Mouse (Mus musculus): ENCODE data around the gene Slc27a3. TPM values are rescaled to one million over a fixed set of nuclear protein-coding genes. Genes with fewer than 3 reads are reported as not detected.

Gene Slc27a3
- polyA plus RNA-seq, 1 experiment, result 0.52 TPM

DNA sequence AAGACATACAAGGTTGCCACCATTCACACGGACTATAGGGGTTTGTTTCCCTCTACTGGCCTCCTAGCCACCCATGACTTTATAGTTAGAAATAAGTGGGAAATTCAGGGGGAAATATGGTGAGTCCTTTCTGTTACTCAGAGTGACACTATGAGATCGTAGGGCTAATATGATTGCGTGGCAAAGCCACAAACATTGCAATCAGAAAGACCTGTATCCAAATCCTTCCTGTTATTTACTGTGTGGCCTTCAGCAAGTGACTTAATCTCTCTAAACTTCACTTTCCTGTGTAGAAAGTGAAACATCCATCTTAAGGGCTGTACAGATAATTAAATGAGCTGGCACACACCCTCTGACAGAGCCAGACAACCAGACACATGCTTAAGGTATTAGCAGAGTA, 19.0 kb upstream of the Slc27a3 start:
- 0 out of 2 replicates have a peak, but pooled peaks cover 3% of the 10 kb centered on the region for H3K4me1 ChIP-seq (ENCODE audit: control insufficient read depth, insufficient read depth, insufficient read length, low read length)
- no peak overlapping the region for H3K27ac ChIP-seq (replicated peaks; ENCODE audit: low read depth, low read length)
- H3K4me3 ChIP-seq (ENCODE audit: insufficient read depth, low read depth, low read length), result no peak overlapping the region

DNA sequence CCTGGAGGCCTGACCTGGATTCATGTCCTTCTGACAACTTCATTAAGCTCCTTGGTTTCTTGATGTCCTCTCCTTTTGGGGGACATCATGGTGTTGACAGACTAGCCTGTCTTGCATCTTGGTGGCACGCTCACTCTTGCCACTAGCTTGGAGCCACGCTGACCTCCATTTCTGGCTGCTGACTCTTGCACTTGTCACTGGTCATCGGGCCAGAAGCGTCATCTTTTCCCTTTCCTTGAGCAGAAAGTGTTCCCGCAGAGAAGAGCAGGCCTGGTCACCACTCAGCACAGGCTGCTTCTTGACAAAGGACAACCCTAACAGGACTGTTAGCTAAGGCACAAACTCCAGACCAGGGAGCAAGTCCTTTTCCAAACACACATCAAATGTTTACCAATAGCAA, 16.7 kb upstream of the Slc27a3 start:
- Histone ChIP-seq H3K4me1 (ENCODE audit: control insufficient read depth, insufficient read depth, insufficient read length, low read length) (0 out of 2 replicates have a peak, but pooled peaks cover 3% of the 10 kb centered on the region), H3K27ac (replicated peaks; ENCODE audit: low read depth, low read length) (no peak overlapping the region)

GRCm38 (mm10) chr3:90404609-90405008, 14.9 kb upstream of the Slc27a3 start:
- Histone ChIP-seq H3K4me3 (ENCODE audit: insufficient read depth, low read depth, low read length) (no peak overlapping the region), H3K27ac (replicated peaks; ENCODE audit: low read depth, low read length) (no peak overlapping the region), H3K4me1 (ENCODE audit: control insufficient read depth, insufficient read depth, insufficient read length, low read length) (no peaks in the 10 kb centered on the region)

More for the DNA sequence above, 16.7 kb upstream of the Slc27a3 start:
- no peak overlapping the region for H3K4me3 ChIP-seq (ENCODE audit: insufficient read depth, low read depth, low read length)

GRCm38 (mm10) chr3:90404121-90404520, 14.4 kb upstream of the Slc27a3 start:
- H3K4me1 ChIP-seq (ENCODE audit: control insufficient read depth, insufficient read depth, insufficient read length, low read length), result no peaks in the 10 kb centered on the region
- H3K4me3 ChIP-seq (ENCODE audit: insufficient read depth, low read depth, low read length), result no peak overlapping the region
- no peak overlapping the region for H3K27ac ChIP-seq (replicated peaks; ENCODE audit: low read depth, low read length)

- no peaks in the 10 kb centered on the region for H3K4me1 ChIP-seq (ENCODE audit: control insufficient read depth, insufficient read depth, insufficient read length, low read length)
- no peak overlapping the region for H3K27ac ChIP-seq (replicated peaks; ENCODE audit: low read depth, low read length)
- no peak overlapping the region for H3K4me3 ChIP-seq (ENCODE audit: insufficient read depth, low read depth, low read length)
These were observed 11.3 kb upstream of the Slc27a3 start for GRCm38 (mm10) chr3:90400993-90401392.

DNA sequence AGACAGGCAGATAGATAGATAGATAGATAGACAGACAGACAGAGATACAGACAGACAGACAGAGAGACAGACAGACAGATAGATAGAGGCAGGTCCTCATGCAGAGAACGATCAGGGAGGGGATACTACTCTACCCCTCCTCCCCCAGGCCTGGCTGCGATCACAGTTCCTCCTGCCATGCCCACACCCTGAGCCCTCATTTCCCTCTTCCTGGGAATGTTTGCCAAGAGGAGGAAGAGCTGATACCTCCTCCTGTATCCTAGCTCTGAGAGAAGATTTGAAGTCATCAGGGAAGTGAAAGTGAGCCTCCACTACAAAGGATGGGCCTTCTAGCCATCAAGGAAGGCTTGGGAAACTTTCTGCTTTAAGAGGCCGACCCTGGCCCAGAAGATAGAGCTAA, 5.9 kb upstream of the Slc27a3 start:
- H3K27ac ChIP-seq (replicated peaks; ENCODE audit: low read depth, low read length), result no peak overlapping the region

DNA sequence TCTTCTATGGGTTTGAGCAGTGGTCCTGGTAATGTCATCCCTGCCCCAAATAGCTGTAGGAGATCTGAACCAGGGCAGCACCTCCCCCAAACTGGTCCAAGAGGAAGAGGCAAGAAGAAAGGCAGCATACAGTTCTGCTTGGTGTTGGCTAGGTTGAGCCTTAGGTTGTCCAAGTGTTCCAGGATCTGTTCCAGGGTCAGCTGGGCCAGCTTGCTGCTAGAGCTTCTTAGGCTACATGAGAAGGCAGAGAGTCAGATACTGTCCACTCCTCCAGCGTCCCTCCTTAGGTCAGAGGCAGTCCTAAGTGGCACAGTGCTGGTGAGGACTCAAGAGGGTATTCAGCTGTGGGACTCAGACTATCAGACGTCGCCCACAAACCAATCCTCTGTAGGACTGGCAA, 2.9 kb upstream of the Slc27a3 start:
- H3K27ac ChIP-seq (replicated peaks; ENCODE audit: low read depth, low read length), result no peak overlapping the region
- H3K4me3 ChIP-seq (ENCODE audit: insufficient read depth, low read depth, low read length), result no peak overlapping the region
- H3K4me1 ChIP-seq (ENCODE audit: control insufficient read depth, insufficient read depth, insufficient read length, low read length), result peaks cover 2% of the 10 kb centered on the region

More for the DNA sequence above, 5.9 kb upstream of the Slc27a3 start:
- Histone ChIP-seq H3K4me1 (ENCODE audit: control insufficient read depth, insufficient read depth, insufficient read length, low read length) (no peaks in the 10 kb centered on the region), H3K4me3 (ENCODE audit: insufficient read depth, low read depth, low read length) (no peak overlapping the region)

DNA sequence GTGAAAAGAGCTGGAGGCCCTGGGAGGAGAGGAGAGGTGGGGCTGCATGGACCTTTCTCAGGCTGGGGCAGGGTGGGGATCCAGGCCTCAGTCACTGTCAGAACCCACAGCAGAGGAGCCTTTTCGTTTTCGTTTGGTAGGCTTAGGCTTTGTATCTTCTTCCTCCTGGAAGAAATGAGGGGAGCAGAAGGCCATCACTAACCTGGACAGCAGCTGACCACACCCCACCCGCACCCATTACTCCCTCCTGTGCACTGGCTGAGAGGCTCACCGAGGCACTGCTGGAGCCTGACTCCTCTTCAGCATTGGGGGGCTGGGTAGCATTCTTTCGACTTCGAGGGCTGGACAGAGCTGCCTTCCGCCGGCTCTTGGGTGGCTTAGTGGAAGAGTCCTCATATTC, 2.2 kb upstream of the Slc27a3 start:
- peaks cover 3% of the 10 kb centered on the region for H3K4me1 ChIP-seq (ENCODE audit: control insufficient read depth, insufficient read depth, insufficient read length, low read length)

GRCm38 (mm10) chr3:90391004-90391403, 1.3 kb upstream of the Slc27a3 start:
- no peak overlapping the region for H3K27ac ChIP-seq (replicated peaks; ENCODE audit: low read depth, low read length)
- no peak overlapping the region for H3K4me3 ChIP-seq (ENCODE audit: insufficient read depth, low read depth, low read length)
- H3K4me1 ChIP-seq (ENCODE audit: control insufficient read depth, insufficient read depth, insufficient read length, low read length), result peaks cover 3% of the 10 kb centered on the region

More for the DNA sequence above, 2.2 kb upstream of the Slc27a3 start:
- Histone ChIP-seq H3K4me3 (ENCODE audit: insufficient read depth, low read depth, low read length) (no peak overlapping the region), H3K27ac (replicated peaks; ENCODE audit: low read depth, low read length) (no peak overlapping the region)

GRCm38 (mm10) chr3:90388726-90389510, 820 bp downstream of the Slc27a3 start:
- Histone ChIP-seq H3K4me3 (ENCODE audit: insufficient read depth, low read depth, low read length) (peak overlapping the region; percentile 62), H3K4me1 (ENCODE audit: control insufficient read depth, insufficient read depth, insufficient read length, low read length) (peaks cover 3% of the 10 kb centered on the region), H3K27ac (replicated peaks; ENCODE audit: low read depth, low read length) (no peak overlapping the region)

DNA sequence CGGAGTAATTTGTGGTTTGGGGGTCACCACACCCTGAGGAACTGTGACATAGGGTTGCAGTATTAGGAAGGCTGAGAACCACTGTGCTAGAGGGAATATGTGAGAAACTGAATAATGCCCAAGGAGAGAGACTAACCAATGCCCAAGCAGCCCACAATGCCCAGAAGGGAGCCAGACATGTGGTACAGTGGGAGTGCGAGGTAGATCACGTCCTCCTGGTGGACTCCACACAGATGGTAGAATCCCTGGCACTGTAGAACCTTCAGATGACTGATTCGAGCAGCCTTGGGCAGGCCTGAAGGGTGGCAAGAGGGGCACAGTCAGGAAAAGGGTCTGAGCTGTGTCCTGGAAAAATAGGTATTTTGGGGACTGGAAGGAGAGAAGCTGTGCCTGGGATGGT, 1.5 kb downstream of the Slc27a3 start:
- H3K27ac ChIP-seq (replicated peaks; ENCODE audit: low read depth, low read length), result no peak overlapping the region
- peaks cover 3% of the 10 kb centered on the region for H3K4me1 ChIP-seq (ENCODE audit: control insufficient read depth, insufficient read depth, insufficient read length, low read length)
- peak overlapping the region; percentile 62; the same call in 1 of the 2 replicates for H3K4me3 ChIP-seq (ENCODE audit: insufficient read depth, low read depth, low read length)

DNA sequence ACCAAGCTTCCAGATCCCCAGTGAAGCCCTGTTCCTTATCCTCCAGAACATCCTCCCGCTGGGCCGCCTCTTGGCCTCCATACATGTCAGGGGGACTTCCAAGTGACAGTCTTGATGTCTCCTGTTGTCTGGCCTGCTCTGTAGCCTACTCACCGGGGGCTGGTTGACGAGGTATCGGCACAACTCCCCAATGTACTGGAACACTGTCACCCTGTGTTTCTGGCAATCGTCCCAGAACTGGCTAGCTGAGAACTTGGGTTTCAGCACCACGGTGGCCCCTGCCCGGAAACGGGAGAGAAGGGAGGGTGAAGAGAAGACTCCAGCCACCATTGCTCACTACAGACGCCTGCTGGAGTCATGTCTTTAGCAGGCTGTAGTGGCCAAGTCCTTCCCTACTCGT, 2.3 kb downstream of the Slc27a3 start:
- Histone ChIP-seq H3K27ac (replicated peaks; ENCODE audit: low read depth, low read length) (no peak overlapping the region), H3K4me3 (ENCODE audit: insufficient read depth, low read depth, low read length) (no peak overlapping the region)

DNA sequence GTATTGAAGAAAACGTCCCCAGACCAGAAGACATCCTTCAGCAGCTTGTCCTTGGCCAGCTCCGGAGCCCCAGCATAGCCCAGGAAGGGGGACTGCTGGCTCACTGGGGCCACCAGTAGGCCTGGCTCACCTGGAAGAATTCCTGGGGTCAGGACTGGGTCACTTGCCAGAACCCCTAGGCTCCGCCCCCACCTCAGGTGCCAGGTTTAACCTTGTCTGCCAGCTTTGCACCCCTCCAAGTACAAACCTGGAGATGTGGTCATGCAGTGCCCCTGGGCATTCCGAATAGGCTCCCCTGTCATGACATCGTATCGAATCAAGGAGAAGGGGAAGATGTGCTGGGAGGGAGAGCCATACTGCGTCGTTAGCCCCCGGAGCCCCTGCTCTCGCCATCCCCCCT, 2.9 kb downstream of the Slc27a3 start:
- no peak overlapping the region for H3K4me3 ChIP-seq (ENCODE audit: insufficient read depth, low read depth, low read length)
- H3K4me1 ChIP-seq (ENCODE audit: control insufficient read depth, insufficient read depth, insufficient read length, low read length), result peaks cover 3% of the 10 kb centered on the region
- no peak overlapping the region for H3K27ac ChIP-seq (replicated peaks; ENCODE audit: low read depth, low read length)

More for the DNA sequence above, 2.3 kb downstream of the Slc27a3 start:
- peaks cover 3% of the 10 kb centered on the region for H3K4me1 ChIP-seq (ENCODE audit: control insufficient read depth, insufficient read depth, insufficient read length, low read length)

- Histone ChIP-seq H3K4me1 (ENCODE audit: control insufficient read depth, insufficient read depth, insufficient read length, low read length) (peaks cover 3% of the 10 kb centered on the region), H3K4me3 (ENCODE audit: insufficient read depth, low read depth, low read length) (no peak overlapping the region), H3K27ac (replicated peaks; ENCODE audit: low read depth, low read length) (no peak overlapping the region)
These were observed 4.8 kb downstream of the Slc27a3 start for GRCm38 (mm10) chr3:90384851-90385375.

DNA sequence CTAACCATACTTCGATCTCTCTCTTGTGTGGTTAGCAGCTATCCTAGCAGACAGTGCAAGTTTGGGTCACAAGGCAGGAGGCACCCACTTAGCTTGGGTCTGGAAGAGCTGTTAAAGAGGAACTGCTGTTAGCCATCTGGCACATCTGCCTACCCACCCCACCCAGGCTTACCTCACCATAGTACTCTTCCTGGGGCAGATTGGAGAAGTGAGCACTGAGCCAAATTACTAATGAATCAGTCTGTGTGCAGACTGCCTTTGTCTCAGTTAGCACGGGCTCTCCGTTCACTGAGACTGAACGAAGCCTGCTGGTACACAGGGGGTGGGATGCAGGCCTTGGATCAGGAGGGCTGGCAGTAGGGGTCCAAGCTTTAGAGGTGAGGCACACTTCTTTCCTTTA, 6.0 kb downstream of the Slc27a3 start:
- H3K4me1 ChIP-seq (ENCODE audit: control insufficient read depth, insufficient read depth, insufficient read length, low read length), result peaks cover 3% of the 10 kb centered on the region; the same call in 1 of the 2 replicates
- H3K4me3 ChIP-seq (ENCODE audit: insufficient read depth, low read depth, low read length), result no peak overlapping the region
- no peak overlapping the region for H3K27ac ChIP-seq (replicated peaks; ENCODE audit: low read depth, low read length)

DNA sequence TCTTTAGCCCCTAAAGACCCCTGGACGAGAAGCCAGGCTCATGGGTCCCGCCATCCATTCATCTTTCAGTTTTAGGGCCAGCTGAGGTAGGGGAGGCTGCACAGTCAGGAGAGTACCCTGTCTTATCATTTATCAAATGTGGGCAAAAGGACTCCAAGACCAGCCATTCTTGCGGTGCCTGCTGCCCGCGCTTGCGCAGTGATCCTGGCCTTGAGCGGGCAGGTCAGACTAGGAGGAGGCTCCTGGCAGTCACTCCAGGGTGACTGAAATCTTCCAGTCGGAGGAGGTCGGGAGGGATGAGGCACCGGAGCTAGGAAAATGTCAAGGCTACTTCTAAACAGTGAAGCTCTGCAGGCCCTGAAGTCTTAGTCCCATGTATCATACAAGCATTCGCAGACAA, 8.0 kb downstream of the Slc27a3 start:
- no peak overlapping the region for H3K4me3 ChIP-seq (ENCODE audit: insufficient read depth, low read depth, low read length)
- no peak overlapping the region for H3K27ac ChIP-seq (replicated peaks; ENCODE audit: low read depth, low read length)
- no peaks in the 10 kb centered on the region for H3K4me1 ChIP-seq (ENCODE audit: control insufficient read depth, insufficient read depth, insufficient read length, low read length)

Measured in brown adipose tissue, adult 24 weeks (tissue).